Mouse (Mus musculus) CD4-positive, CD25-positive, alpha-beta regulatory T cell, adult 2 months (primary cell): ENCODE data around the gene Tpst1.
A peak's percentile ranks its signal among the peaks of the same experiment; 100 is the strongest.

Experiments
- DNase-seq: peaks from one replicate; pipeline ENCODE4 v3.0.0-alpha.2; 2012; ENCODE audit warnings: low read depth, low spot score

Gene Tpst1

DNA sequence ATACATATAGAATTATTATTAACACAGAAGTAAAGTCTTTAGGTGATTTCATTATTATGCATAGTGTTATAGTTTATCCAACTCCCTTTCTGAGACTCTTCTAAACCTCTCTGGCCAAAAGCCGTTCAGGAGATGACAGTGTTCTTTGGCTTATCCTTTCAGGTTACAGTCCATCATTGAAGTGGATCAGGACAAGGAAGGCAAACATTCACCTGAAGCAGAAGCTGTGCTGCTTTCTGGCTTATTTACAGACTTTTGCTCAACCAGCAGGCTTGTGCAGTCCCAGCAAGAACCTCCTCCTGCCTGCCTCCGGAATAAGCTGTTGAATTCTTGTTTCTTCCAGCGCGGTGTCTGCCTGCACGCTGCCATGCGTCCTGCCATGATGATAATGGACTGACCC is at the start of gene Tpst1:
Gene Tpst1 (plus strand): TSS at position 301 of the 400 bp plus-strand sequence.
- no peak for DNase-seq

DNA sequence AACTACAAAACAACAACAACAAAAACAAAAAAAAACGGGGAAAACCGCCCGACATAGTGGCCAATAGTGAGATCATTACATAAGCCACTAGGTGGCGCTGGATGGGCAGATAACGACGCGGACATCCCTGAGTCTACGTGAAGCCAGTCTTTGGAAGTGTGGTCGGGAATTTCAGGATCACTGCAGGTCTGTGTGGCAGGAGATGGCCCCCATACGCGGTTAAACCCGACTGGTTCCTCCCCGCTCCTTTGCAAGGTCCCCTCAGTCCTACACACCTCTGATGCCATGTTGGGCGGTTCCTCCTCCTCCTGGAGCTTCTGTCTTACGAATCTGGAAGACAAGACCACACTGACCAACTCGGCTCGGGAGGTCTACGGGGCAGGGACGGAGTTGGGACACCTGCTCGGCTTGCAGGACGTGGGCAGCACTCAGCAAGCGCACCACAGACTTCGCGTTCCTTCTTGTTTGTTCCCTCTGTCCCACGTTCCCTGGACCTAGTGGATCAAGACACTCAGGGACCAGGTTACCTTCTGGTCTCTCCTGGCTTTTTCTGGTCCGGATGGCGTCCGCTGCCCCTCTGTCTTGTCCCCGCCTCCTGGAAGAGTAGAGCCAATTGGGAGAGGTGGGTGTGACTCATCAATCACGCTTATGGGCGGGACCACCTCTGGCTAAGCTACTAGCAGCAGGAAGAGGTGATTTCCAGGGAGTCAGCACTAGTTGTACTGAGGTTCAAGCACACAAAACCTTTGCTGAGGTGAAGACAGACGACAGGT is 49.2 kb upstream of the Tpst1 start:
- peak; percentile 92 for DNase-seq

DNA sequence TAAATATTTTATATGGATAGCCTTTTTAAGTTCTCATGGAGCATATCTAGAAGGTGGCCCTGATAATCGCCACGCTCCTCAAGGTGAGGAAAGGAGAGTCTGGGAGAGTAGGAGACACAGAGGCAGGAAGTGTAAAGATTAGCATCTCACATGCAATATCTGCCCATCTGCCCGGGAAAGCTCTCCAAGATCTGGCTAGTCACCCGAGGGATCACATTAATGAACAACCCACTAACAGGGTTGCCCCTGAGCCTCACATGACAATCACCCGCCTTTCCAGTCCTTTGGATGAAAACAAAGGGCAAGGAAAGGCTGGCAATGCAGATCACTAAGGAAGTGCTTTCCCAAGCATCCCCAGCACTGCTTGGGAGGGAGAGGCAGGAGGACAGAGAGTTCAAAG is 46.0 kb upstream of the Tpst1 start:
- DNase-seq, result no peak

DNA sequence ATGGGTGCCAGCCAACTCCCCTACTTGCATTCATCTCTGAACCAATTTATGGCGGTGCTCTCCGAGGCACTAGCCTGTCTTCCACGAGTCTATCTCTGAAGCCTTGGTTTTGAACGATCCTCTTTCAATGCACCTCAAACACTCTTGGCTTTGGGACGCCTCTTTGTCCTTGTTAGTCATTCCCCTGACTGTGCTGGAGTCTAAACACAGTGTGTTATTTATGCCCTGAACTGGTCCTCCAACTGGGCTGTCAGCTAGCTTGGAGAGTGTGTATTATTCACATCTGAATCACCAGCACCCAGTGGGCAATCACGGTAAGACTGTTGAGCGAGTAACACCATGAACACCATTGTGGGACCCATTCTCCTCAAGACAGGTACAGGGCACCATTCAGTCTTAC is 45.4 kb upstream of the Tpst1 start:
- no peak for DNase-seq

DNA sequence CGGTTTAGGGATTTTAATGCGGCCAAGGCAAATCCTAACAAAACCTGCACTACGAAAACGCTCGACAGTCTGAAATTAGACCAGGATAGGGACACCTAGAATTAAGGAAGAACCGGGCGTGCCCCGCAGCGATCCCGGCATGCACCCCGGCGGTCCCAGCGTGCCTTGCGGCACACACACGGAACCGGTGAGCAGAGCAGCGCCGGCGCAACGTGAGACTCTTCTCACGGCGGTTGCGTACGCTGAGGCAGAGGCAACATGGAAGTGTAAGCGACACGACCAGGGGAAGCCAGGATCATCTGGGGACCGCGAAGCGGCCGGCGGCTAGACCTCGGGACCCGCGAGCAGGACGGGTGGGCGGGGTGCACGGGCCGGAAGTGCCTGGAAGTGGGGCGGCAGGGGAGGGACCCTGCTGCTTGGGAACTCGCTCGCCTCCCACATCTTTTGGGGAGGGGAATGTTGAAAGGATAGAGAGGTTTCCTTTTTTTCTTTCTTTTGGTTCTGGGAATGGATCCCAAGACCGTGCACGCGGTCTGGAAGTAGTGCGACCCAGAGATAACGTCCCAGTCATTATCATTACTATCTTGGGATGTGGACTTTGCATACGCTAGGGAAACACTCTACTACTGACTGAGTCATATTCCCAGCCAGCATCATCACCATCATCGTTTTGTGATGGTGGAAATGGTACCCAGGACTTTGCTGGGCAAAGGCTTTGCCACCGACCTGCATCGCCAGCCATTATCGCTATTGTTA is 43.8 kb upstream of the Tpst1 start, which contains the start of the genes Asl and Crcp:
Gene Asl (minus strand): TSS at position 106 of the 756 bp plus-strand sequence.
Gene Crcp (plus strand): TSS at position 149 of the 756 bp plus-strand sequence.
- peak; percentile 87 for DNase-seq

DNA sequence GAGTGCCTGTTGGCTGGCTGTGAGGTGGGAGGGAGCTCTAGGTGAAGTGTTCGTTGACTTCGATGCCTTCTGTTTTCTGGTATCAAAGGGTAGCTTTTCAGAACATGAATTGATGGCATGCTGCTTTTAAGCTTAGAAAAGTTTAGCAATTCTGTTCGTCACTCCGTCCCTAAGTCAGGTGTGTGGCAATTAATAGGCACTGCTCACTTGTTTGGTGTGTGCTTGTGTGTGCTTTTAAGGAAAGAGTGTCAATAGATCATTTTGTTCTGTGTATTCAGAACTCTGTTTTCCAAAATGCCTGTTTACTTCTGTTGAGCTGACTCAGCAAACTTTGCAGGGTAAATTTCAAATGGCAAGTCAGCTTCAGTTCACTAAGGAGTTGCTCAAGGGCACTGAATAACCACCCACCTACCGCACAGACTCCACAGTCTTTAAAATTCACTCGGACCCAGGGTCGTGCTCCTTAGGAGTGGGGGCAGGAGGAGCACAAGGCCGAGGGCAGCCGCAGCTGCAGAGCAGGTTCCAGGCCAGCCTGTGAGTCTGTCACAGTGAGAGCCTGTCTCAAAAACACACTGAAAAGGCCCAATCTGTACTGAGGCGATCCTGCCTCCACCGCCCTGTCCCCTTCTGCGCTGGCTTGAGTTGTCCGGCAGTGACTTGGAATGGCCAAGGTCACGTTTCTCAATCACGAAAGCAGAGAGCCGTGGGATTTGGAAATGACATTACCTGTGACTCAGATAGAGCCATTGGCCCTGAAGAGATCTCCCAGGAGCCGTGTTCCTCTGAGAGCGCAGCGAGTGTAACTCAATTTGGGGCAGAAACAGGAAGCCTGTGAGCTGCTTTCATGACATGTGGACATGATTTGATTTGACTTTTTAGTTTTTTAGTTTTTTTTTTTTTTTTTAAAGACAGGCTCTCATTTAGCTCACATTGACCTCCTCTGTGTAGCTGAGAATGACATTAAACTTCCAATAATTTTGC is 41.4 kb upstream of the Tpst1 start:
- no peak for DNase-seq

DNA sequence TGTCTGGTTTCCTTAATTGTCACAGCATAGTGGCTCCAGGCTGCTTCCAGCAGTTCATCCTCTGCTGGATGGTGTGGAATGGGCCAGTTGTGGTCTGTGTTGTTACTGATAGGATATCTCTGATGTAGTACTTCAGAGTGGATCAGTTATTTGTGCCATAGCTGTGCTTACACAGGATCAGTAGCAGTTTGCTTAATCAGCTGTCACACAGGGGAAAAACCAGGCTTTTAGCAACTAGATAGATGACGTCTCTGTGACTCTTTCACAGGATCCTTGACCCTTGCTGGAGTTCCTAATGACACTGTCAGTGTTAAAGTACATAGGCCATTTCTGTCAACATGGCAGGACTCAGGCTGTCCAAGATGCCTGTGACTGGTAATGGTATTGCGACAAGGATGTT is 39.3 kb upstream of the Tpst1 start:
- DNase-seq, result no peak

DNA sequence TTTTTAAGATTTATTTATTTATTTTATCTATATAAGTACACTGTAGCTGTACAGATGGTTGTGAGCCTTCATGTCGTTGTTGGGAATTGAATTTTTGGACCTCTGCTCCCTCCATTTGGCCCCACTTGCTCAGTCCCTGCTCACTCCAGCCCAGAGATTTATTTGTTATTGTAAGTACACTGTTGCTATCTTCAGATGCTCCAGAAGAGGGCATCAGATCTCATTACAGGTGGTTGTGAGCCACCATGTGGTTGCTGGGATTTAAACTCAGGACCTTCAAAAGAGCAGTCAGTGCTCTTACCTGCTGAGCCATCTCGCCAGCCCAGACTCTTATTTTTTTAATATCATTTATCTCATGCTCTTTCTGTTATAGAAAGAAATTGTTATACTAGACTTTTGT is 36.8 kb upstream of the Tpst1 start:
- DNase-seq, result peak; percentile 33

DNA sequence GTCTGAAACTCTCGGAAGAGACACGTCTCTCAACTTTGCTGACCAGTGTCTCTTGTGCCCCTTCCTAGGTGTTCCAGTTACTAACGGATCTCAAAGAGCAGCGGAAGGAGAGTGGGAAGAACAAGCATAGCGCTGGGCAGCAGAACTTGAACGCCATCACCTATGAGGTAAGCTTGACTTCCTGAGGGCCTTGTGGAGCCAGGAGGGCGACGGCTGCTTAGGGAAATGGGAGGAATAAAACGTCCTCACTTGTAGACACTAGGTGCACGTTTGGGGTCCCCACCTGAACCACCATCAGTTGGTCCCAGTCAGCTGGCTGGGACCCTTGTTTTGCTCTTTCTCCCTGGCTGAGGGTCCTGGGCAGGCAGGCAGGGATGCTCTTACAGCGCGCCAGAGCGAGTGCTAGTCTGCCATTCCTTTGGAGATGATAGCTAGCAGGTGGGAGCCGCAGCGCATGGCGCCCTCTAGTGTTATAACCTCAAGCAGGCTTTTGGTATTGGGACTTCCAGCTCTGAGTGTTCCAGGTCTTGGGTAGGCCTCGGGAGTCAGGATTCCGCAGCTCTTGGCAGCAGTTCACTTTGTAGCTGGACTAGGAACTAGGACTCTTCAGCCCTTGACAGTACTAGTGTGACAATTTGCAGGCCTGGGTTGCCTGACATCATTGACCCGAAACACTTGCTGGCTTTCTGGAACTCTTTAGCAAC is 35.2 kb upstream of the Tpst1 start:
- peak; percentile 76 for DNase-seq

DNA sequence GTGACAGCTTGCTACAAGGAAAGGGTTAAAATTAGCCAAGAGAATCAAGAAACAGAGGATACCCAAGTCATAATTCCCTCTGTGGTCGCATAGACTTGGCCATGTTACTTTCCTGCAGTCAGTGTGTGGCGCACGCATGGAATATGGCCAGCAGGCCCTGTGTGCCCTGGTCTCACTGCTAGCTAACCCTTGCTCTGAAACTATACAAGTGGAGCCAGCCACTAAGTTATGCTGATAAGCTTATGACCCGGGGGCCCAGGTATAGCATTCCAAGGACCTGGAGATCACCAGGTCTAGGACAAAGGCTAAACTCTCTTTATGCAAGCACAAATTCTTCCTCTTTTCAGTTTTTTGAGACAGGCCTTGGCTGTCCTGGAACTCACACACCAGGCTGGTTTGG is 32.3 kb upstream of the Tpst1 start:
- DNase-seq, result no peak

DNA sequence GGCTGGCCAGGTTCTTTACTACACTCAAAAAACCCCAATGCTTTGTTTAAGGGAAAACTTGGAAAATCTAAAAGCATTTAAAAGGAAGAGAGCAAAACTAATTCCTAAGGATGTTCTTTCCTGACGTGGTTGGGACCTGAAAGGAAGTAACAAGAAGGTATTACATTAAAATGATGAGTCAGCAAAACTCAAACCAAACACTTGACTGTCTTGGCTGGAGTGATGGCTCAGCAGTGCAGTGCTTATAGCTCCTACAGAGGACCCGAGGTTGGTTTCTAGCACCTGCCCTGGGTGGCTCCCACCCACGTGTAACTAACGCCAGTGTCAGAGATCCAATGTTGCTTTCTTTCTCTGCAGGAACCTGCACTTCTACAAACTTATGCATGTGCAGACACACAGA is 31.9 kb upstream of the Tpst1 start:
- DNase-seq, result no peak

DNA sequence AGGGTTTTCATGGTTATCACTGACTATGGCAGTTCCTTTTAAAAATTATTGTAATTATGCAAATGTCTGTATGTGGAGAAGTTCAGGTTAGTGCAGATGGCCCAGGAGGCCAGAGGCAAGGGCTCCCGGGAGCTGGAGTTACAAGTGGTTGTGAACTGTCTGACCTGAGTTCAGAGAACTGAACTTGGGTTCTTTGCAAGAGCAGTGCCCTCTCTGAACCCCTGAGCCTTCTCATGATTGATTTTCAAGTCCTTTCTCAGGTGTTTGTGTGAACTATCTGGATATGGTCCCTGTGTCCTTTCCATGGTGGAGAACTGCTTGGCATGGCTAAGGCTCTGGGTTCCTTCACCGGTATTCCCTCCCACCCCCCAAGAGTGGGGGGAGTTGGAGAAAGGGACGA is 29.4 kb upstream of the Tpst1 start:
- DNase-seq, result no peak

DNA sequence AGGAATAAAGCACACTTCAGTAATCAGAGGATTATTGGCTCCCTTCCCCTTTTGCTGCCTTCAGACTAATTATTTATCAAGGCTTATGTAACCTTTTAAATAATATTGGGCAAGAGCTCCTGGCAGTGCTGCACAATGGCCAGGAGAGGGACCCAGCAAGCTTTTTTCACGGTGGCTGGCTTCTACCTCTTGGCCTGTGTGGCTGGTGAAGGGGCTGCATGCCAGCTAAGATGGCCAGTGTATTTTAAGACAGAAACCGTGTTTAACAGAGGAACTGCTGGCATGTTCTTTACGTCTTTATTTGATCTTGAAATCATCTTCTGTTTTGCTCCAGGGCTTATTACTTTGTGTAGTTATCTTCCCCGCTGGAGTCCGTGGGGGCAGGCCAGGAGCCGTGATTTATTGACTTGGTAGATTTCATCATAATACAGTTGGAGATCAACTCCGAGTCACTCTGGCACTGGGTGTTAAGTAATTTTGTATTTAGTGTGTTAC is 28.9 kb upstream of the Tpst1 start:
- DNase-seq, result peak; percentile 17

DNA sequence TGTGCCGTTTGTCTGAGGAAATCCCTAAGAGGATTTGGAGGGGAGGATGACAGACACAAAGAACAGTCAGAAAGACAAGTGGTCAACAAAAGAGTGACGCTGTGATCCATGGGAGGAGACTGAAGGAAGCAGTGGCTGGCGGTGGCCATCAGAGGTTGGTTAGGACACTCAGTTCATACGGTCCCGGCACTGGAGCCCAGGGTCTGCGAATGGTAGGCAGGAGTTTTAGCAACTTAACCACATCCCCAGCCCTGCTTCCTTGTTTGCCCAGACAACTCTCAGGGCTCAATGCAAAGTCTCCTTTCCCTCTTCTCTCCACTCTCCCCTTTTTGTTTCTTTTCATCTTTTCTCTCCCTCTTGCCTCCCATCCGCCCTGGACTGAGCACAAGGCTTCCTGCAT is 27.0 kb upstream of the Tpst1 start:
- DNase-seq, result no peak

DNA sequence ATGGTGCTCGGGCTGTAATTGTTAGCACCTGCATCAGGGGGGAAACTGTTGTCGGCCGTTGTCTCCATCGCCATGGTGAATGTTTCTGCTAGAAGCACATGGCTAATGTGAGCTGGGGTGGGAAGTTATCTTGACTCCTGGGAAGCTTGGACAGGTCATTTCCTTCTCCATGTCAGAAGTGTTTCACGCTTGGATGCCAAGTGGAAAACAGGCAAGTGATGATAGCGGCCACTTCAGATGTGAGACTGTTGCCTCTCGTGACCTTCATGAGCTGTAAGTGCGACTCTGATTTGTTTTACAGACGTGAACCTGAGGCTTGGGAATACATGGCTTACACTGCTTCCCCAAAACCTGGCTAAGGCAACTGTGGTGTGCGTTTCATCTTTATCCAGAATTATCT is 26.5 kb upstream of the Tpst1 start:
- DNase-seq, result no peak

DNA sequence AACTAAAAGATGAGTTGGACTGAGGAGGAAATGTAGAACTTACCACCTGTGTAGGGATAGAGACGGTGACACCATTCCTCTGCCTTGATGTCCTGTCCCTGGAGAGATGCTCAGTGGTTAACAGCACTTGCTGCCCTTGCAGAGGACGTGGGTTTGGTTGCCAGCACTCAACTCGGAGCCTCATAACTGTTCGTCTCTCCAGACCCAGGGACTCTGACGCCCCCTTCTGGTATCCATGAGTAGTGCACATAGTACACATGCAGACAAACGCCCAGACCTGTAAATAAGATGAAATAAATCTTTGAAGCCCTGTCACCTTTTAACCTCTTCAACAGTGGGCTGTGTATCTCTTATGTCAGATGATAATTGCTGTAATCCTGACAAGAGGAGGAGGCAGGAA is 26.1 kb upstream of the Tpst1 start:
- DNase-seq, result peak; percentile 42

DNA sequence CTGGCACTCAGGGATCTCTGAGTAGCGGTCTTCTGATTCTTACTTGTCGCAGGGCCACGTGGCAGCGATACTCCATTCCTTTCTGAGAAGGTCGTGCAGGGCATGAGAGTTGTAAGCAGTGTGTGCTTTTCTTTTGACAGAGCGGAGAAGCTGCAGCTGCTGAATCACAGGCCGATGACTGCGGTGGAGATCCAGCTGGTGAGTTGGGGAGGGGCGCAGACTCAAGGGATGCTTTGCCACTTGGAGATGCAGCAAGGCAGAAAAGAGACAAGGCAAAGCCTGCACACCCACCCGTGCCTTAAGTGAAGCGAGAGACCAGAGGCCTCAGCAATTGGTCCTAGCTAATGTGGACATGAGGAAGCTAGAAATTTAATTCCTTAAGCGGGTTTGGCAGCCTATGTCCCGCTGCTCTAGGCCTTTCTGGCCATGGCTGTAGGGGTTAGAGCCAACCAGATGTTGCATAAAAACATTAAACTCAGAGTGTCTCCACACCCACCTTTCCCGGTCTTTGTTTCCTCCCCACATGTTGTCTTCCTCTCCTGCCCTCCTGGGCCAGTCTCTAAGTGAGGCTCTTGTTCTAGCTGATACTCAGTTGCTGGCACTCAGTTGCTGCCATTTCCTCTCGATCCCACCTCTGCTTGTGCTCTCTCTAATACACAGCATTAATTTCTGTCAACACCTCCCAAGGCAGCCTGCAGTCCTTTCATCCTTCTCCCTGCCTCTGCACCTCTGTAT is 24.2 kb upstream of the Tpst1 start:
- DNase-seq, result no peak

DNA sequence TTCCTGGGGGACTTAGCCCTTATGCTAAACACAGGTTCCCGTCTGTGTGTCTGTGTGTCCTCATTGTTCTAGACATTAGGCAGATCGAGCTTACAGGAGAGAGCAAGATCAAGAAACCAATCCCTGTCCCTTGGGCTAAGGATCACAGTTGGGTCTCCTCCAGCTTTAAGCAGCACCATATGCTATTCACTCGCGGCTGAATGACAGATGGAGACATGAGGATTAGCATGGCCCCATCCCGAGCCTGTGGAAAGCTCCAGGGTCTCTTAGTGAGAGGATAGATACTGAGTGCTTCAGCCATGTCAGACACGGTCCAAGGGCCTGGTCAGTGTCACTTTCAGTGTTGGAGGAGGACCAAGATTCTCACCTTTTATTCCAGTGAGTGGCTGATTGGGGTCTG is 22.7 kb upstream of the Tpst1 start:
- no peak for DNase-seq

DNA sequence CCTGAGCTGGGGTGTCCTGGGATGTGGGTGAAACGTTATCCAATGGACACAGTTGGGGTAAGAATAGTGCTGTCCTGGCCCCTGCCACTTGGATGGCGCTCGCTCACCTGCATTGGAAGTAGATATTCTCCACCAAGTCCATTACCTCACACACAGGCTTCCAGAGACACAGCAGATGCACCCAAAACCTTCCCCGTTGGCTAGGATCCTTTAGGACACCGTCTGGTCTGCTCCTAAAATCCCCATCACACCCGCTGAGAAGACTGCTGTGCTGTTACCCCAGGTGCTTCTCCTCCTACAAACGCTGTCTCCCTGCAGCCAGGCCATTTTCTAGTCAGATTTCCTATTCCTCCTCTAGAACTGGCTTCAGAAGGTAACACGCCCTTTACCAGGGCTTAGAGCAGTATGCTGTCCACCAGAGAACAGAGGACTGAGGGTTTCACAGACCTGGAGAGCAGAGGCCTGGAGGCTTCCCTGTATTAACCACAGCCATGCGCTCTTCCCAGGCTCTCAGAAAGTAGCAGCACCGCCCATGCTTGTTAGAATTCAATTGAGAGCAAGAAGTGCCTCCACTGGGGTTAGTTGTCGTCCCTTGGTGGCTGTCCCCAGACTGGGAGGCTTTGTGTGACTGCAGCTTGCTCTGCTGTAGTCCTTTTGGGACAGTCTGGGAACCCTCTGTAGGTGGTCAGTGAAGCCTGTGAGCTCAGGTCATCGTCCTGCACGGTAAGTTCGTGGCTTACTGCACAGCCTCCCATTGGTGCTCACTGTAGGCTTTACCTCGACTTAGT is 21.9 kb upstream of the Tpst1 start:
- DNase-seq, result no peak

DNA sequence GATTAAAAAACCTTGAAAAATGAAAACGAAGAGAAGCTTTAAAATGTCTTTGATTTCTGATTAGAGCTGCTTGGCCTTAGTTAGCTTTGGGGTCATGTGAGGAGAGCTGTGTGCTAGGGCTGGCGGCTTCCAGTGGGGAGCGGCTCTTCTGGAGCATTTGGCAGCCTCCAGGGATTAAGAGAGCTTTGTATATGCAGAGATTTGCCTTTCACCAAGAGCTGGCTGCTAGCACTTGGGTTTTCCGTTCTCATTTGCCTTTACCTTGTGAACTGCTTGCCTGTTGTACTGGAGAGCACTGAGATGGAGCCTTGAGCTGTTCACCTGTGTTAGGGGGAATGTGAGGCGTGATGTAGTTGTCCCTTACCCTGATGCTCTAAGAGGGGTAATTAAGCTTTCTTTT is 20.6 kb upstream of the Tpst1 start:
- DNase-seq, result no peak
